In genomic region chr19:4257897-4258252, GRCm38 (mm10) we compare ENCODE assay signal across 1 mouse cellular context.
TF ChIP-seq lines count a peak whose summit lies in the region.

No protein-coding gene starts in this region.

TF ChIP-seq in ES-E14, 5 proteins besides CTCF, POLR2A, EP300 and RAD21 (continued from another document):
- TF ChIP-seq CHD2 (IDR thresholded peaks at IDR 0.05; ENCODE audit: low read depth, low read length) (no peak), MAFK (IDR thresholded peaks at IDR 0.05; ENCODE audit: insufficient read depth, low read depth, low read length) (no peak)
TF ChIP-seq in ES-E14: peak in this region for 0.
